Mouse (Mus musculus) hindbrain, embryonic 15.5 days (tissue): ENCODE measurements at regions not wholly inside any gene's neighbourhood (a gene's known extent, or its start where the extent isn't known, plus 50 kb on each side); places are given as distances from the start of the nearest gene placed in this dataset.

Experiments
- ATAC-seq: fragments of 200-750 bp; cut with Nextera tagmentation; 2 replicates; pipeline ENCODE4 v1.8.0; 2017; ENCODE audit warnings: low read depth, moderate number of reproducible peaks, moderate TSS enrichment; ENCODE audit not compliant: low FRiP score
- H3K27ac ChIP-seq: fragments of 300-500 bp; sonication (generic); replicated peaks from 2 replicates; pipeline ENCODE4 v1.5.1; 2015; ENCODE audit warnings: mild to moderate bottlenecking, inconsistent platforms
- H3K27me3 ChIP-seq: fragments of 300-500 bp; sonication (generic); 2 replicates; pipeline ENCODE4 v1.6.1; 2015; ENCODE audit warnings: control low read depth, inconsistent platforms
- H3K36me3 ChIP-seq: fragments of 300-500 bp; sonication (generic); 2 replicates; pipeline ENCODE4 v1.6.1; 2015; ENCODE audit warnings: control low read depth, inconsistent platforms
- H3K4me1 ChIP-seq: fragments of 300-500 bp; sonication (generic); replicated peaks from 2 replicates; pipeline ENCODE4 v1.6.1; 2015; ENCODE audit warnings: control low read depth, inconsistent platforms
- H3K4me2 ChIP-seq: fragments of 300-500 bp; sonication (generic); 2 replicates; pipeline ENCODE4 v1.6.1; 2015; ENCODE audit warnings: moderate library complexity, mild to moderate bottlenecking, inconsistent platforms
- H3K4me3 ChIP-seq: fragments of 300-500 bp; sonication (generic); 2 replicates; pipeline ENCODE4 v1.5.1; 2015; ENCODE audit warnings: mild to moderate bottlenecking, inconsistent platforms
- H3K9ac ChIP-seq: fragments of 300-500 bp; sonication (generic); 2 replicates; pipeline ENCODE4 v1.6.1; 2015; ENCODE audit warnings: inconsistent platforms
- H3K9me3 ChIP-seq: fragments of 300-500 bp; sonication (generic); 2 replicates; pipeline ENCODE4 v1.6.1; 2016; ENCODE audit warnings: control low read depth, inconsistent platforms
- WGBS: fragments of 180-500 bp; shearing (Covaris S2); methylation state at CpG from one replicate; pipeline ENCODE4 v1.1.7; 2015; 5-methylcytosine and 5-hydroxymethylcytosine counted together

- H3K9ac ChIP-seq: no peak overlapping the region
- no peak overlapping the region for H3K4me2 ChIP-seq
- H3K9me3 ChIP-seq: no peaks in the 10 kb centered on the region
- no peak overlapping the region for H3K27ac ChIP-seq
- H3K4me1 ChIP-seq: no peaks in the 10 kb centered on the region
- H3K27me3 ChIP-seq: no peaks in the 10 kb centered on the region
- WGBS: 78% methylated on average over 3 of the region's 3 CpGs
- no peak; the same call in 1 of the 2 replicates for ATAC-seq
- H3K4me3 ChIP-seq: no peak overlapping the region
- no peaks in the 10 kb centered on the region for H3K36me3 ChIP-seq
Measured at GRCm38 (mm10) chr3:140707591-140708131, 504.5 kb downstream of the Pdha2 start.

- Histone ChIP-seq H3K9me3 (no peaks in the 10 kb centered on the region), H3K4me2 (no peak overlapping the region), H3K27ac (no peak overlapping the region), H3K36me3 (no peaks in the 10 kb centered on the region), H3K4me1 (no peaks in the 10 kb centered on the region), H3K9ac (no peak overlapping the region), H3K4me3 (no peak overlapping the region), H3K27me3 (no peaks in the 10 kb centered on the region)
- ATAC-seq: 0 out of 2 replicates have a peak, but pooled peaks have one; percentile 27
- WGBS: 36% methylated on average over 4 of the region's 4 CpGs
Measured at GRCm38 (mm10) chr3:140706725-140707124, 505.4 kb downstream of the Pdha2 start.

- H3K27me3 ChIP-seq: no peaks in the 10 kb centered on the region
- no peaks in the 10 kb centered on the region for H3K9me3 ChIP-seq
- H3K4me3 ChIP-seq: no peak overlapping the region
- no peak overlapping the region for H3K9ac ChIP-seq
- no peak overlapping the region for H3K4me2 ChIP-seq
- H3K4me1 ChIP-seq: no peaks in the 10 kb centered on the region
- ATAC-seq: no peak
- no peaks in the 10 kb centered on the region for H3K36me3 ChIP-seq
- H3K27ac ChIP-seq: no peak overlapping the region
- 50% methylated on average over 3 of the region's 3 CpGs for WGBS
Measured at GRCm38 (mm10) chr3:140705536-140705935, 506.6 kb downstream of the Pdha2 start.

- Histone ChIP-seq H3K27ac (no peak overlapping the region), H3K36me3 (no peaks in the 10 kb centered on the region), H3K9ac (no peak overlapping the region), H3K27me3 (no peaks in the 10 kb centered on the region), H3K4me3 (no peak overlapping the region), H3K4me2 (no peak overlapping the region), H3K4me1 (no peaks in the 10 kb centered on the region), H3K9me3 (no peaks in the 10 kb centered on the region)
- 75% methylated on average over 5 of the region's 5 CpGs for WGBS
- no peak for ATAC-seq
Measured at GRCm38 (mm10) chr3:140702929-140703328, 509.2 kb downstream of the Pdha2 start.

GRCm38 (mm10) chr3:140702271-140702681, 509.9 kb downstream of the Pdha2 start:
- WGBS: 84% methylated on average over 6 of the region's 6 CpGs
- Histone ChIP-seq H3K9me3 (no peaks in the 10 kb centered on the region), H3K4me2 (no peak overlapping the region), H3K4me3 (no peak overlapping the region), H3K9ac (no peak overlapping the region), H3K36me3 (no peaks in the 10 kb centered on the region), H3K27ac (no peak overlapping the region), H3K4me1 (no peaks in the 10 kb centered on the region), H3K27me3 (no peaks in the 10 kb centered on the region)
- no peak for ATAC-seq

- Histone ChIP-seq H3K9ac (no peak overlapping the region), H3K9me3 (no peaks in the 10 kb centered on the region), H3K4me1 (no peaks in the 10 kb centered on the region), H3K4me3 (no peak overlapping the region), H3K4me2 (no peak overlapping the region), H3K36me3 (no peaks in the 10 kb centered on the region), H3K27ac (no peak overlapping the region), H3K27me3 (no peaks in the 10 kb centered on the region)
- ATAC-seq: no peak
- WGBS: 19% methylated on average over 3 of the region's 3 CpGs
Measured at GRCm38 (mm10) chr3:140697295-140697694, 514.9 kb downstream of the Pdha2 start.

GRCm38 (mm10) chr3:140682794-140683193, 529.4 kb downstream of the Pdha2 start:
- Histone ChIP-seq H3K4me3 (no peak overlapping the region), H3K4me1 (no peaks in the 10 kb centered on the region), H3K27ac (no peak overlapping the region), H3K4me2 (no peak overlapping the region), H3K9me3 (no peaks in the 10 kb centered on the region), H3K9ac (no peak overlapping the region), H3K36me3 (no peaks in the 10 kb centered on the region), H3K27me3 (no peaks in the 10 kb centered on the region)
- WGBS: 63% methylated on average over 3 of the region's 3 CpGs
- ATAC-seq: no peak

- ATAC-seq: no peak
- H3K27me3 ChIP-seq: no peaks in the 10 kb centered on the region
- H3K9ac ChIP-seq: no peak overlapping the region
- no peak overlapping the region for H3K4me2 ChIP-seq
- H3K27ac ChIP-seq: no peak overlapping the region
- no peaks in the 10 kb centered on the region for H3K36me3 ChIP-seq
- H3K4me3 ChIP-seq: no peak overlapping the region
- WGBS: 36% methylated on average over 9 of the region's 9 CpGs
- H3K4me1 ChIP-seq: 0 out of 2 replicates have a peak, but pooled peaks cover 6% of the 10 kb centered on the region
- no peaks in the 10 kb centered on the region for H3K9me3 ChIP-seq
Measured at GRCm38 (mm10) chr3:140645785-140646388, 566.3 kb downstream of the Pdha2 start.

- Histone ChIP-seq H3K27ac (no peak overlapping the region), H3K27me3 (no peaks in the 10 kb centered on the region), H3K4me3 (no peak overlapping the region), H3K36me3 (no peaks in the 10 kb centered on the region), H3K9me3 (no peaks in the 10 kb centered on the region), H3K4me1 (no peaks in the 10 kb centered on the region), H3K9ac (no peak overlapping the region), H3K4me2 (no peak overlapping the region)
- 90% methylated on average over 3 of the region's 3 CpGs for WGBS
- ATAC-seq: no peak
Measured at GRCm38 (mm10) chr3:140619885-140620284, 592.3 kb downstream of the Pdha2 start.
